21 mouse cellular contexts compared by ENCODE assay signal in the genomic region with DNA sequence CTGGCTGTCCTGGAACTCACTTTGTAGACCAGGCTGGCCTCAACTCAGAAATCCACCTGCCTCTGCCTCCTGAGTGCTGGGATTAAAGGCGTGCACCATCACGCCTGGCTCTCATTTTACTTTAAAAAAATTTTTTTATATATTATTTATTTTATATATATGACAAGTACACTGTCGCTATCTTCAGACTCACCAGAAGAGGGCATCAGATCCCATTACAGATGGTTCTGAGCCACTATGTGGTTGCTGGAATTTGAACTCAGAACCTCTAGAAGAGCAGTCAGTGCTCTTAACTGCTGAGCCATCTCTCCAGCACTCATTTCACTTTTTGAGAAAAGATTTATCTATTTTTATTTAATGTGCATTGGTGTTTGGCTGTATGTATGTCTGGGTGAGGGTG. TPM values are rescaled to one million over a fixed set of nuclear protein-coding genes. Genes with fewer than 3 reads are reported as not detected.
A peak's percentile ranks its signal among the peaks of the same experiment; 100 is the strongest.
DNase-seq lines count a peak whose midpoint lies in the region; ATAC-seq and TF ChIP-seq lines count a peak whose summit lies in the region.
"Not testable (repeated sequence)": the region's sequence is repeated elsewhere in the genome, so short reads cannot be mapped to it uniquely, and the experiment has no call there.
"Had no signal": no experiment of that assay in that cellular context is flagged by ENCODE, and none has a peak within 500 bp of the region (broad histone marks: within the 10 kb centered on the region; RNA-seq: fewer than 3 reads in every experiment).

No protein-coding gene starts in this region.

- not testable (repeated sequence) for ATAC-seq in heart, postnatal 0 days (ENCODE audit: insufficient read depth, low read depth); intestine, postnatal 0 days; lung, embryonic 14.5 days (ENCODE audit: insufficient read depth); midbrain, postnatal 0 days (ENCODE audit: low FRiP score)

- not testable (repeated sequence) for DNase-seq in CH12.LX (ENCODE audit: extremely low read depth); heart, postnatal 0 days (ENCODE audit: low spot score); left cerebral cortex, adult 2 months (ENCODE audit: extremely low spot score in 1 of 2, low spot score in 2 of 2); lung, embryonic 14.5 days; midbrain, postnatal 0 days (ENCODE audit: low spot score)
- peak; percentile 5 for DNase-seq in adrenal gland, postnatal 14 days
- DNase-seq in thymus, postnatal 4 days: peak; percentile 1

- H3K9me3 ChIP-seq in CH12.LX (replicated peaks; ENCODE audit: low read length): peaks cover 26% of the 10 kb centered on the region
- H3K9me3 ChIP-seq in heart, postnatal 0 days (replicated peaks; ENCODE audit: control insufficient read depth, low read length); intestine, postnatal 0 days (ENCODE audit: control insufficient read depth); lung, embryonic 14.5 days (ENCODE audit: low read depth, low read length); midbrain, postnatal 0 days (ENCODE audit: low read length): not testable (repeated sequence)

- TF ChIP-seq RAD21 in CH12.LX (IDR thresholded peaks at IDR 0.05; ENCODE audit: low read depth, low read length): peak; percentile 10

- TF ChIP-seq CTCF in CH12.LX (conservative IDR thresholded peaks at IDR 0.05 in 1 of 2, IDR thresholded peaks at IDR 0.05 in 1 of 2; ENCODE audit: low read depth in 2 of 2, low read length in 2 of 2): peak in 1 of 2 experiments; percentile 42; a peak in 2 of 4 replicates
- TF ChIP-seq CTCF in heart, postnatal 0 days (IDR thresholded peaks at IDR 0.05; ENCODE audit: low read depth): peak; percentile 24
- peak; percentile 49 for TF ChIP-seq CTCF in intestine, postnatal 0 days (IDR thresholded peaks at IDR 0.05; ENCODE audit: low read depth)
- peak; percentile 36 for TF ChIP-seq CTCF in left cerebral cortex, adult 2 months (IDR thresholded peaks at IDR 0.05)
- TF ChIP-seq CTCF in lung, embryonic 14.5 days (IDR thresholded peaks at IDR 0.05; ENCODE audit: low read depth): peak; percentile 28; the same call in 1 of the 2 replicates
- TF ChIP-seq CTCF in midbrain, postnatal 0 days (IDR thresholded peaks at IDR 0.05): peak; percentile 26; the same call in 1 of the 2 replicates

- not testable (repeated sequence) for H3K4me1 ChIP-seq in CH12.LX (ENCODE audit: control insufficient read depth in 1 of 2, insufficient read depth in 2 of 2); heart, postnatal 0 days (ENCODE audit: control insufficient read depth, insufficient read depth); intestine, postnatal 0 days (replicated peaks; ENCODE audit: control insufficient read depth, insufficient read depth, low read length); lung, embryonic 14.5 days (ENCODE audit: insufficient read depth); midbrain, postnatal 0 days (ENCODE audit: insufficient read depth, low read length)

- WGBS in heart, postnatal 0 days: 47% methylated on average over 3 of the region's 3 CpGs
- WGBS in intestine, postnatal 0 days: 49% methylated on average over 3 of the region's 3 CpGs
- WGBS in lung, embryonic 14.5 days: 45% methylated on average over 3 of the region's 3 CpGs
- 58% methylated on average over 3 of the region's 3 CpGs for WGBS in midbrain, postnatal 0 days

- in situ Hi-C loops in CH12.LX (cut with MboI; ENCODE audit: low pct_ligation_motif_present, low pct_unique_long_range_greater_than_20kb, low sequenced_read_pairs): not testable (repeated sequence)

- not testable (repeated sequence) for TF ChIP-seq POLR2A in CH12.LX (IDR thresholded peaks at IDR 0.05; ENCODE audit: low read depth, low read length)

- H3K27ac ChIP-seq in CH12.LX (ENCODE audit: insufficient read depth, low read depth); heart, postnatal 0 days (ENCODE audit: low read depth); intestine, postnatal 0 days (ENCODE audit: low read depth, low read length); left cerebral cortex, adult 2 months; lung, embryonic 14.5 days (ENCODE audit: low read depth); midbrain, postnatal 0 days (ENCODE audit: low read depth, low read length): not testable (repeated sequence)

- peaks cover 25% of the 10 kb centered on the region for H3K27me3 ChIP-seq in CH12.LX (replicated peaks)
- H3K27me3 ChIP-seq in heart, postnatal 0 days (ENCODE audit: control insufficient read depth, insufficient read depth, low read length): peaks cover 13% of the 10 kb centered on the region
- peaks cover 17% of the 10 kb centered on the region; the same call in 1 of the 2 replicates for H3K27me3 ChIP-seq in intestine, postnatal 0 days (replicated peaks; ENCODE audit: control insufficient read depth, insufficient read depth, low read length)
- H3K27me3 ChIP-seq in lung, embryonic 14.5 days (ENCODE audit: insufficient read depth, low read length): peaks cover 15% of the 10 kb centered on the region
- not testable (repeated sequence) for H3K27me3 ChIP-seq in midbrain, postnatal 0 days (ENCODE audit: insufficient read depth, low read length)

- not testable (repeated sequence) for TF ChIP-seq EP300 in CH12.LX (IDR thresholded peaks at IDR 0.05; ENCODE audit: low read length); heart, postnatal 0 days (IDR thresholded peaks at IDR 0.05; ENCODE audit: low read depth)

- not testable (repeated sequence) for H3K9ac ChIP-seq in CH12.LX (ENCODE audit: insufficient read depth, low read depth); heart, postnatal 0 days (replicated peaks; ENCODE audit: low read depth, low read length); intestine, postnatal 0 days (ENCODE audit: low read depth, low read length); lung, embryonic 14.5 days; midbrain, postnatal 0 days (replicated peaks; ENCODE audit: low read length, poor library complexity, severe bottlenecking)

- dilution Hi-C loops in CH12.LX (cut with MboI; ENCODE audit: extremely low pct_ligation_motif_present, extremely low pct_unique_long_range_greater_than_20kb, low sequenced_read_pairs): not testable (repeated sequence)

- H3K4me3 ChIP-seq in CH12.LX (replicated peaks in 1 of 3; ENCODE audit: low read depth in 2 of 3, low read length in 2 of 3, poor library complexity in 1 of 3); heart, postnatal 0 days (ENCODE audit: low read depth, low read length); intestine, postnatal 0 days (ENCODE audit: low read depth, low read length); left cerebral cortex, adult 2 months; lung, embryonic 14.5 days (ENCODE audit: low read depth, low read length); midbrain, postnatal 0 days (ENCODE audit: low read depth, low read length): not testable (repeated sequence)

- intact Hi-C loops in left cerebral cortex, adult 2 months (cut with DNase I): not testable (repeated sequence)

- H3K79me2 ChIP-seq in CH12.LX (replicated peaks; ENCODE audit: control insufficient read depth, extremely low read depth, insufficient read depth, poor library complexity, severe bottlenecking): not testable (repeated sequence)

- not testable (repeated sequence) for H3K4me2 ChIP-seq in CH12.LX (ENCODE audit: insufficient read depth, low read depth, poor library complexity, severe bottlenecking); heart, postnatal 0 days (ENCODE audit: low read depth, low read length); intestine, postnatal 0 days (replicated peaks; ENCODE audit: low read depth); lung, embryonic 14.5 days; midbrain, postnatal 0 days (ENCODE audit: low read depth, low read length, poor library complexity, severe bottlenecking)

- peaks cover 0 to 12% of the 10 kb centered on the region in 2 experiments for H3K36me3 ChIP-seq in CH12.LX (replicated peaks in 1 of 2; ENCODE audit: control insufficient read depth in 1 of 2, insufficient read depth in 1 of 2, low read length in 1 of 2)
- H3K36me3 ChIP-seq in heart, postnatal 0 days (replicated peaks; ENCODE audit: control insufficient read depth, insufficient read depth, low read length); intestine, postnatal 0 days (ENCODE audit: control insufficient read depth, insufficient read depth); lung, embryonic 14.5 days (ENCODE audit: insufficient read depth); midbrain, postnatal 0 days (ENCODE audit: insufficient read depth, low read length): not testable (repeated sequence)

RNA-seq across cellular contexts. Expression of gene Dmwd, which starts 5.0 kb away (rescaled TPM):
- total RNA-seq in CH12.LX (2012; rRNA removed): not detected in 2 replicates
- total RNA-seq in CH12.LX (2014; rRNA removed): not detected in 2 replicates
- not detected in 2 replicates for polyA plus RNA-seq in CH12.LX (2012; ENCODE audit: insufficient read length, low read depth)
- 45.7 and 47.7 TPM in 2 replicates for total RNA-seq in adrenal gland, postnatal 14 days (2021)
- 71.6 and 76.4 TPM in 2 replicates for total RNA-seq in heart, postnatal 0 days (2014; rRNA removed; ENCODE audit: low replicate concordance)
- polyA plus RNA-seq in heart, postnatal 0 days (2015; fragmentation: Nextera tagmentation; extraction: Ambion mirVana): 10.6 and 10.9 TPM in 2 replicates
- 4.7 and 5.4 TPM in 2 replicates for polyA plus RNA-seq in intestine, postnatal 0 days (2015; fragmentation: Nextera tagmentation; extraction: Ambion mirVana)
- 100 to 1,000 TPM; 141 to 143 TPM for total RNA-seq in left cerebral cortex, adult 2 months (2021)
- 18.5 and 19.2 TPM in 2 replicates for polyA plus RNA-seq in lung, embryonic 14.5 days (2014; fragmentation: Nextera tagmentation; extraction: Ambion mirVana)
- 134 and 136 TPM in 2 replicates for total RNA-seq in midbrain, postnatal 0 days (2014; rRNA removed)
- 33.1 and 35.4 TPM in 2 replicates for polyA plus RNA-seq in midbrain, postnatal 0 days (2015; fragmentation: Nextera tagmentation; extraction: Ambion mirVana)

RNA-seq across cellular contexts. Expression of gene Dmpk, which starts 12.6 kb away (rescaled TPM):
- 0.17 and 0.30 TPM in 2 replicates for total RNA-seq in CH12.LX (2012; rRNA removed)
- 0.36 TPM in 1 of 2 replicates, not detected in the other for total RNA-seq in CH12.LX (2014; rRNA removed)
- polyA plus RNA-seq in CH12.LX (2012; ENCODE audit: insufficient read length, low read depth): 0.27 and 0.56 TPM in 2 replicates
- 64.2 and 65.6 TPM in 2 replicates for total RNA-seq in adrenal gland, postnatal 14 days (2021)
- 184 and 253 TPM in 2 replicates for total RNA-seq in heart, postnatal 0 days (2014; rRNA removed; ENCODE audit: low replicate concordance)
- polyA plus RNA-seq in heart, postnatal 0 days (2015; fragmentation: Nextera tagmentation; extraction: Ambion mirVana): 97.0 and 98.5 TPM in 2 replicates
- polyA plus RNA-seq in intestine, postnatal 0 days (2015; fragmentation: Nextera tagmentation; extraction: Ambion mirVana): 50.8 and 60.4 TPM in 2 replicates
- 10 to 100 TPM; 35.2 to 50.4 TPM for total RNA-seq in left cerebral cortex, adult 2 months (2021)
- 20.9 and 23.0 TPM in 2 replicates for polyA plus RNA-seq in lung, embryonic 14.5 days (2014; fragmentation: Nextera tagmentation; extraction: Ambion mirVana)
- total RNA-seq in midbrain, postnatal 0 days (2014; rRNA removed): 12.3 and 32.1 TPM in 2 replicates
- 4.0 and 5.1 TPM in 2 replicates for polyA plus RNA-seq in midbrain, postnatal 0 days (2015; fragmentation: Nextera tagmentation; extraction: Ambion mirVana)

RNA-seq across cellular contexts. Expression of gene Rsph6a, which starts 16.5 kb away (rescaled TPM):
- total RNA-seq in CH12.LX (2012; rRNA removed): 0.17 and 0.25 TPM in 2 replicates
- total RNA-seq in CH12.LX (2014; rRNA removed): not detected in 2 replicates
- not detected in 2 replicates for polyA plus RNA-seq in CH12.LX (2012; ENCODE audit: insufficient read length, low read depth)
- total RNA-seq in adrenal gland, postnatal 14 days (2021): not detected in 2 replicates
- not detected in 2 replicates for total RNA-seq in heart, postnatal 0 days (2014; rRNA removed; ENCODE audit: low replicate concordance)
- not detected in 2 replicates for polyA plus RNA-seq in heart, postnatal 0 days (2015; fragmentation: Nextera tagmentation; extraction: Ambion mirVana)
- polyA plus RNA-seq in intestine, postnatal 0 days (2015; fragmentation: Nextera tagmentation; extraction: Ambion mirVana): not detected in 2 replicates
- total RNA-seq in left cerebral cortex, adult 2 months (2021): under 1 TPM; 0.27 to 0.30 TPM
- not detected in 2 replicates for polyA plus RNA-seq in lung, embryonic 14.5 days (2014; fragmentation: Nextera tagmentation; extraction: Ambion mirVana)
- not detected in 2 replicates for total RNA-seq in midbrain, postnatal 0 days (2014; rRNA removed)
- polyA plus RNA-seq in midbrain, postnatal 0 days (2015; fragmentation: Nextera tagmentation; extraction: Ambion mirVana): 0.57 and 0.75 TPM in 2 replicates
- total RNA-seq: adrenal gland, postnatal 36 days; gastrocnemius, adult 18-20 months; gastrocnemius, postnatal 14 days; gastrocnemius, postnatal 4 days; heart, postnatal 14 days; heart, postnatal 4 days had no signal
- polyA plus RNA-seq: embryonic facial prominence, embryonic 11.5 days; embryonic facial prominence, embryonic 14.5 days; forebrain, embryonic 10.5 days; forebrain, embryonic 13.5 days; heart, embryonic 12.5 days; heart, embryonic 15.5 days; hindbrain, embryonic 11.5 days had no signal

RNA-seq across cellular contexts. Expression of gene Six5, which starts 23.4 kb away (rescaled TPM):
- 1.3 and 1.8 TPM in 2 replicates for total RNA-seq in CH12.LX (2012; rRNA removed)
- total RNA-seq in CH12.LX (2014; rRNA removed): 0.16 TPM in 2 replicates
- polyA plus RNA-seq in CH12.LX (2012; ENCODE audit: insufficient read length, low read depth): 0.25 and 0.33 TPM in 2 replicates
- total RNA-seq in adrenal gland, postnatal 14 days (2021): 13.3 and 15.3 TPM in 2 replicates
- total RNA-seq in heart, postnatal 0 days (2014; rRNA removed; ENCODE audit: low replicate concordance): 19.0 and 21.0 TPM in 2 replicates
- 3.8 and 4.0 TPM in 2 replicates for polyA plus RNA-seq in heart, postnatal 0 days (2015; fragmentation: Nextera tagmentation; extraction: Ambion mirVana)
- 4.6 and 5.1 TPM in 2 replicates for polyA plus RNA-seq in intestine, postnatal 0 days (2015; fragmentation: Nextera tagmentation; extraction: Ambion mirVana)
- 1 to 10 TPM; 1.9 to 2.0 TPM for total RNA-seq in left cerebral cortex, adult 2 months (2021)
- 11.6 and 12.7 TPM in 2 replicates for polyA plus RNA-seq in lung, embryonic 14.5 days (2014; fragmentation: Nextera tagmentation; extraction: Ambion mirVana)
- 5.4 and 8.2 TPM in 2 replicates for total RNA-seq in midbrain, postnatal 0 days (2014; rRNA removed)
- polyA plus RNA-seq in midbrain, postnatal 0 days (2015; fragmentation: Nextera tagmentation; extraction: Ambion mirVana): 1.2 and 1.4 TPM in 2 replicates

RNA-seq across cellular contexts. Expression of gene Sympk, which starts 46.8 kb away (rescaled TPM):
- total RNA-seq in CH12.LX (2012; rRNA removed) (129 and 141 TPM in 2 replicates), CH12.LX (2014; rRNA removed) (42.0 and 43.7 TPM in 2 replicates)
- polyA plus RNA-seq in CH12.LX (2012; ENCODE audit: insufficient read length, low read depth): 97.4 and 111 TPM in 2 replicates
- 83.7 and 84.3 TPM in 2 replicates for total RNA-seq in adrenal gland, postnatal 14 days (2021)
- total RNA-seq in heart, postnatal 0 days (2014; rRNA removed; ENCODE audit: low replicate concordance): 68.8 and 72.0 TPM in 2 replicates
- polyA plus RNA-seq in heart, postnatal 0 days (2015; fragmentation: Nextera tagmentation; extraction: Ambion mirVana): 14.6 and 16.7 TPM in 2 replicates
- 8.9 and 9.1 TPM in 2 replicates for polyA plus RNA-seq in intestine, postnatal 0 days (2015; fragmentation: Nextera tagmentation; extraction: Ambion mirVana)
- 100 to 1,000 TPM; 126 to 133 TPM for total RNA-seq in left cerebral cortex, adult 2 months (2021)
- 22.9 and 26.8 TPM in 2 replicates for polyA plus RNA-seq in lung, embryonic 14.5 days (2014; fragmentation: Nextera tagmentation; extraction: Ambion mirVana)
- total RNA-seq in midbrain, postnatal 0 days (2014; rRNA removed): 73.5 and 74.2 TPM in 2 replicates
- 19.5 and 19.7 TPM in 2 replicates for polyA plus RNA-seq in midbrain, postnatal 0 days (2015; fragmentation: Nextera tagmentation; extraction: Ambion mirVana)

Comparison
In these comparisons a context has a peak if more than half of its experiments do, and no peak if none do; other contexts are left out.
1. RNA of gene Dmwd, which starts 5.0 kb away (total RNA-seq): 141 to 143 TPM in left cerebral cortex, adult 2 months, 134 to 136 TPM in midbrain, postnatal 0 days, 71.6 to 76.4 TPM in heart, postnatal 0 days and 45.7 to 47.7 TPM in adrenal gland, postnatal 14 days; not detected in CH12.LX; every median in the first group is over 10 times any median in the second.